Mouse (Mus musculus) liver, adult 2 months (tissue): ENCODE data around the gene Ubd.

Source experiments
- CTCF ChIP-seq: fragments of 200-500 bp; IDR thresholded peaks from 2 replicates; pipeline ENCODE4 v1.5.1; 2011; ENCODE audit warnings: low read depth, low read length, control low read depth
- POLR2A ChIP-seq: fragments of 200-500 bp; IDR thresholded peaks from 2 replicates; pipeline ENCODE4 v1.6.1; 2011; ENCODE audit warnings: low read length, control low read depth; ENCODE audit not compliant: insufficient read depth; ENCODE audit errors: extremely low read depth

DNA sequence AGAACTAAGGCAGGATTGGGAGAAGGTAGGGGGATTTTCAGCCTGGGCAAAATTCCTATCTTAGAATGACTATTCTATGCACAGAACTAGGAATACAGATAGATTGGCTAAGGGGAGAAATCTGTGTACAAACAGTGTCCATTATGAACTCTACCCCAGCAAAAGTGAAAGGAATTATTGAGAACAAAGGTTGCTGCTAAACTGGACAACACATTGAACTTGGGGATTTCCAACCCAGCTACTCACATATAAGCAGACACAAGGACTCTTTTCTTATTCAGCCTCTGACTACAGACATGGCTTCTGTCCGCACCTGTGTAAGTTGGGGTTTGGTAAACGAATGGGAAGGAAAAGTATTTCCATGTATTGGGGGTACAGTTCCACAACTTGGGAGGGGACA, at the start of gene Ubd:
- TF ChIP-seq POLR2A: no peak
- TF ChIP-seq CTCF: no peak
